Mouse (Mus musculus) midbrain, postnatal 0 days (tissue): ENCODE results near the gene Gstp2. TPM values are rescaled to one million over a fixed set of nuclear protein-coding genes. Genes with fewer than 3 reads are reported as not detected.
"Not testable (repeated sequence)": the region's sequence is repeated elsewhere in the genome, so short reads cannot be mapped to it uniquely, and the experiment has no call there.

ENCODE experiments used
- ATAC-seq: fragments of 200-750 bp; cut with Nextera tagmentation; 2 replicates; pipeline ENCODE4 v1.8.0; 2017; ENCODE audit warnings: moderate number of reproducible peaks, mild to moderate bottlenecking, moderate TSS enrichment, moderate library complexity; ENCODE audit not compliant: low FRiP score
- DNase-seq: peaks from one replicate; pipeline ENCODE4 v3.0.0-alpha.2; 2015; ENCODE audit warnings: low spot score
- H3K27ac ChIP-seq: fragments of 300-500 bp; sonication (generic); 2 replicates; pipeline ENCODE4 v1.5.1; 2014; ENCODE audit warnings: low read depth, mild to moderate bottlenecking, low read length, mixed read lengths
- H3K27me3 ChIP-seq: fragments of 300-500 bp; sonication (generic); 2 replicates; pipeline ENCODE4 v1.6.1; 2014; ENCODE audit warnings: low read length, control low read depth, mixed read lengths; ENCODE audit not compliant: insufficient read depth
- H3K36me3 ChIP-seq: fragments of 300-500 bp; sonication (generic); 2 replicates; pipeline ENCODE4 v1.6.1; 2014; ENCODE audit warnings: low read length, control low read depth, mixed read lengths; ENCODE audit not compliant: insufficient read depth
- H3K4me1 ChIP-seq: fragments of 300-500 bp; sonication (generic); 2 replicates; pipeline ENCODE4 v1.6.1; 2014; ENCODE audit warnings: mild to moderate bottlenecking, control low read depth, antibody characterized with exemption, low read length, mixed read lengths; ENCODE audit not compliant: insufficient read depth
- H3K4me2 ChIP-seq: fragments of 300-500 bp; sonication (generic); 2 replicates; pipeline ENCODE4 v1.6.1; 2014; ENCODE audit warnings: low read depth, mild to moderate bottlenecking, low read length, mixed read lengths; ENCODE audit not compliant: poor library complexity, severe bottlenecking
- H3K4me3 ChIP-seq: fragments of 300-500 bp; sonication (generic); 2 replicates; pipeline ENCODE4 v1.5.1; 2014; ENCODE audit warnings: low read depth, mild to moderate bottlenecking, low read length, moderate library complexity
- H3K9ac ChIP-seq: fragments of 300-500 bp; sonication (generic); replicated peaks from 2 replicates; pipeline ENCODE4 v1.6.1; 2014; ENCODE audit warnings: mild to moderate bottlenecking, low read length, moderate library complexity, mixed read lengths; ENCODE audit not compliant: poor library complexity, severe bottlenecking
- H3K9me3 ChIP-seq: fragments of 300-500 bp; sonication (generic); 2 replicates; pipeline ENCODE4 v1.6.1; 2016; ENCODE audit warnings: low read length, control low read depth
- CTCF ChIP-seq: IDR thresholded peaks from 2 replicates; pipeline ENCODE4 v1.5.1; 2016; ENCODE audit warnings: antibody characterized with exemption, mild to moderate bottlenecking
- WGBS: fragments of 180-500 bp; shearing (Covaris S2); extraction: QIAGEN DNeasy Blood & Tissue Kit; methylation state at CpG from one replicate; pipeline ENCODE4 v1.1.7; 2014; 5-methylcytosine and 5-hydroxymethylcytosine counted together
- polyA plus RNA-seq: library from polyadenylated mRNA; unstranded; fragments of >200 nt; fragmentation: Nextera tagmentation; extraction: Ambion mirVana; gene quantifications from 2 replicates; pipeline ENCODE4 v1.2.1, GENCODE M21; 2015
- total RNA-seq: library from RNA; depleted of rRNA; stranded (reverse); fragments of >200 nt; gene quantifications from 2 replicates; pipeline ENCODE4 v1.2.3, GENCODE M21; 2014

Gstp2 gene
- total and polyA plus RNA-seq, 2 experiments from 2014 or later, result 2.4 TPM; not detected in 1

DNA sequence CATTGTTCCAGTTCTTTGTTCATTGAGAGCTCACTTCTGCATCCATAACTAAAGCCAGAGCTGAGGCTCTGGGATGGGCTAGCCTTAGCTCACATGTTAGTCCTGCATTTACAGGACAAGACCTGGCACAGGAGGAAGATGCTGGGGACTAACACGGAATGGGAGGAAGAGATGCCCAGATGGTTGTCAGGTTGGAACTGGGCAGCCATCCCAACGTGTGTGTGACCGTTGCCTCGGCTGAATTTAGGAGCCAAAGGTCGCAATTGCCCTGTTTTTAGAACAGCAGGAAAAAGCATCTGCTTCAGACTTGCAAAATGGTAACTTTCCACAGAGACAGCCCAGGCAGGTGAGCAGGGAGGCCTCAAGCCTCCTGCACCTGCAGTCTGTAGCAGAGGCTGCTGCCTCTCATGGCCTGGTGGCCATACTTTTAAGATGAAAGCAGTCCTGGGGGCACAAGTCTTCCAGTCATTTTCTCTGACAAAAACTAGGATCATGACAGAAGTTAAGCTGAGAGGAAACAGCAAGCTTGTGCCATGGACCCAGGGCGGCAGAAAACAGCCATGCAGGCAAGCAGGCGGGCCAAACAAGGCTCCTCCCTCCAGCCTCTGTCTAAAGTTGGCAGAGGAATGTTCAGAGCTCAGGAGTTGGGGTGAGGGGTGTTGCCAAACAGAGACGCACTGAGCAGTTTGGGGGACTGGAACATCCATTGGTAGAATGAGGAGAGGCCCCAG is 9.6 kb upstream of the Gstp2 start:
- Histone ChIP-seq H3K4me3 (no peak overlapping the region), H3K4me2 (no peak overlapping the region), H3K9ac (no peak overlapping the region), H3K27me3 (no peaks in the 10 kb centered on the region), H3K9me3 (no peaks in the 10 kb centered on the region), H3K27ac (no peak overlapping the region), H3K4me1 (no peaks in the 10 kb centered on the region), H3K36me3 (no peaks in the 10 kb centered on the region)
- WGBS, result 71% methylated on average over 8 of the region's 8 CpGs
- DNase-seq (no peak), ATAC-seq (no peak)
- TF ChIP-seq CTCF, result no peak

DNA sequence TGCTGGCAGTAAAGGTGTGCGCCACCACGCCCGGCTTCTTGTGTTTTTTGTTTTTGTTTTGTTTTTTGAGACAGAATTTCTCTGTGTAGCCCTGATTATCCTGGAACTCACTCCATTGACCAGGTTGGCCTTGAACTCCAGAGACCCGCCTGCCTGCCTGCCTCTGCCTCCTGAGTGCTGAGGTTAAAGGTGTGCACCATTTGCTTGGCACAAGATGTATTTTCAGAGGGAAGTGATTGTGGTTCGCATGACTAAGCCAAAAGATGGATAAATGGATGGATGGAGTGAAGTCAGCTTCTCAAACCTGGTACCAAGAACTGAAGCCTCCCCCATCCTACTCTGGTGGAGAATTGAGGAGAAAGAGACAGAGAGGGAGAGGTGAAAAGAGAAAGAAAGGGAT is 8.8 kb upstream of the Gstp2 start:
- WGBS, result 88% methylated on average over 5 of the region's 5 CpGs
- no peak for DNase-seq
- H3K4me3 ChIP-seq, result no peak overlapping the region
- ATAC-seq, result no peak
- TF ChIP-seq CTCF, result no peak
- H3K36me3 ChIP-seq, result no peaks in the 10 kb centered on the region
- H3K4me2 ChIP-seq, result no peak overlapping the region
- H3K9ac ChIP-seq, result no peak overlapping the region
- H3K27ac ChIP-seq, result no peak overlapping the region
- no peaks in the 10 kb centered on the region for H3K4me1 ChIP-seq
- no peaks in the 10 kb centered on the region for H3K27me3 ChIP-seq
- no peaks in the 10 kb centered on the region for H3K9me3 ChIP-seq

DNA sequence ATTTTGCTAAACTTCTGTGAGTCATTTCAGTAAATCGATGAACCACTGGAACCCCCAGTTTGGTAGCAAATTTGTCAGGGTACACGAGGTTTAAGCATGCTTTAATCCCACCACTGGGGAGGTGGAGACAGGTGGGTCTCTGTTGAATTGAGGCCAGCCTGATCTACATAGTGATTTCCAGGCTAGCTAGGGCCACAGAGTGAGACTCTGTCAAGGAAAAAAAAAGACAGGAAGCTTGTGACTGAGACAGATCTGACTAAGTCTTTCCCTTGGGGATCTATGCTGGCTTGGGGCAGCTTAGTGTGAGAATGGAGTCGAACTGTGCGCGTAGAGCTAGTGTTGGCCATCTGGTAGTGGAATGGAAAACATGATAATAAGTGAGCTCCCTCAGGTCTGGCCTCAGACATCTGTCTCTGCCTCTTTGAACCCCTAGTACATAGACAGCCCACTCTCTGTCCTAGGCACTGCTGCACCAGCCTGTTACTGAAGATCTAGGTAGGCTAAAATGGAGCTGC is 6.8 kb upstream of the Gstp2 start:
- no peaks in the 10 kb centered on the region for H3K4me1 ChIP-seq
- no peak overlapping the region for H3K4me2 ChIP-seq
- no peaks in the 10 kb centered on the region for H3K36me3 ChIP-seq
- ATAC-seq, result no peak
- no peak overlapping the region for H3K4me3 ChIP-seq
- H3K27me3 ChIP-seq, result no peaks in the 10 kb centered on the region
- no peak for TF ChIP-seq CTCF
- H3K9ac ChIP-seq, result no peak overlapping the region
- no peaks in the 10 kb centered on the region for H3K9me3 ChIP-seq
- 56% methylated on average over 5 of the region's 5 CpGs for whole genome bisulfite sequencing
- no peak for DNase-seq
- H3K27ac ChIP-seq, result no peak overlapping the region

DNA sequence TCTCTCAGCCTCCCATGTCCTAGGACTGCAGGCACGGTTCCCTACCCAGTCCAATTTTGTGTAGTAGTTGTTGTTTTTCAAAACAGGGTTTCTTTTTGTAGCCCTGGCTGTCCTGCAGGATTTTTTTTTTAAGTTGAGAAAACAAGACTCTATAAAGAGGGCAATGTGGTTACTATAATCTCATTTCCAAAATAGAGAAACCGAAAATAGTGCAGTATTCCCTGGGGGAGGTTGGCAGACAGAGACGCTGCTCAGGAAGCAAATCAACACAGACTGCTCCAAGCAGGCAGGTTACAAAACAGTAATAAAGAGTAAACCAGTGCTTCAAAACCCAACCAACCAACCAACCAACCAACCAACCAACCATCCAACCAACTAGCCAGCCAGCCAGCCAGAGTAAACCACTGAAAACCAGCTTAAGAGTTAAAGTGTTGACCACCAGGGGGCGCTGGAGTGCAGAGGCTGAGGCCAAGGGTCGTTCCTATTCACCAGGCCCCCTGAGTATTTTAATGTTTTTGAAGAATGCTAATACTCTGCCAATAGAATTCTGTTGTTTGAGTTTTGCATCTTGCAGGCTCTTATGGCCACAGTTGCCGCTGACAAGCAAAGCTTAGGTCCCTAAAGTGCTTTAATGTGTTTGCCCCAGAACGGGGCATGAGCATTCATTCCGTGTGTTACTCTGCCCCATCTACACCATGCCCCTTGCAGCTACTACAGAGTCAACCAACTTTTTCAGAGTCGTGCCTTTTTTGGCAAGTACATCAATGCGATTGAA is 6.1 kb upstream of the Gstp2 start:
- Histone ChIP-seq H3K36me3 (no peaks in the 10 kb centered on the region), H3K4me2 (no peak overlapping the region), H3K9ac (no peak overlapping the region), H3K4me1 (no peaks in the 10 kb centered on the region), H3K4me3 (no peak overlapping the region), H3K27ac (no peak overlapping the region), H3K27me3 (no peaks in the 10 kb centered on the region), H3K9me3 (no peaks in the 10 kb centered on the region)
- ATAC-seq (no peak), DNase-seq (peak; percentile 38)
- WGBS, result 53% methylated on average over 10 of the region's 10 CpGs
- TF ChIP-seq CTCF, result peak; percentile 76

DNA sequence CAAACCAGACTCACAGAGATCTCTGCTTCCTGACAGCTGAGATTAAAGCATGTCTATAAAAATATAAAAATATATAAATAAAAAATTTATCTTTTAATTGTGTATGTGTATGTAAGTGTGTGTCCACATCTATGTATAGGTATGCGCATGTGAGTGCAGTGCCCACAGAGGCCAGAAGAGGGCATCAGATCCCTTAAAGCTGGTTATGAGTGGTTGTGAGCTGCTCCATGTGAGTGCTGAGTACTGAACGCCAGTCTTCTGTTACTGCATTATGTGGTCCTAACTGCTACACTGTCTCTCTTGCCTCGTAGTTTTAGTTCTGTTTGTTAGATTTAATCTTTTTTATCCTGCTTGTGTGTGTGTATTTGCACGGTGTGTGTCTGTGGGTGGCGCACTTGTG is 5.2 kb upstream of the Gstp2 start:
- Histone ChIP-seq H3K4me3 (no peak overlapping the region), H3K27ac (no peak overlapping the region), H3K9ac (no peak overlapping the region), H3K27me3 (no peaks in the 10 kb centered on the region), H3K9me3 (no peaks in the 10 kb centered on the region), H3K4me2 (no peak overlapping the region), H3K36me3 (no peaks in the 10 kb centered on the region), H3K4me1 (no peaks in the 10 kb centered on the region)
- DNase-seq (no peak), ATAC-seq (no peak)
- TF ChIP-seq CTCF, result peak; percentile 16; the same call in 1 of the 2 replicates
- WGBS, result 90% methylated on average over 5 of the region's 5 CpGs

DNA sequence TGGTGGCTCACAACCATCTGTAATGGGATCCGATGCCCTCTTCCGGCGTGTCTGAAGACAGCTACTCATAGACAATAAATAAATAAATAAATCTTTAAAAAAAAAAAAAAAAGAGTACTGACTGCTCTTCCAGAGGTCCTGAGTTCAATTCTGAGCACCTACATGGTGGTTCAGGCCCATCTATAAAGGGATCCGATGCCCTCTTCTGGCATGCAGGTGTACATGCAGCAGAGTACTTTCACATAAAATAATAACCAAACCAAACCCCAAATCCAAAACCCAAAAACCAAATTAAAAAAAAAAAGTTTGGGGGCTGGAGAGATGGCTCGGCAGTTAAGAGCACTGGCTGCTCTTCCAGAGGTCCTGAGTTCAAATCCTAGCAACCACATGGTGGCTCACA is 3.2 kb upstream of the Gstp2 start:
- not testable (repeated sequence) for DNase-seq, H3K27ac ChIP-seq, H3K4me2 ChIP-seq, ATAC-seq, H3K36me3 ChIP-seq, H3K9me3 ChIP-seq, H3K4me1 ChIP-seq, H3K9ac ChIP-seq, H3K27me3 ChIP-seq, H3K4me3 ChIP-seq
- WGBS, result 91% methylated on average over 5 of the region's 5 CpGs
